Mouse (Mus musculus) heart, embryonic 15.5 days (tissue): ENCODE data around the gene Pid1. TPM values are rescaled to one million over a fixed set of nuclear protein-coding genes. Genes with fewer than 3 reads are reported as not detected.

ENCODE experiments used
- ATAC-seq: fragments of 200-750 bp; cut with Nextera tagmentation; replicated peaks from 2 replicates; pipeline ENCODE4 v1.8.0; 2017; ENCODE audit warnings: low read depth, moderate TSS enrichment; ENCODE audit not compliant: insufficient number of reproducible peaks, insufficient read depth, low FRiP score
- H3K27ac ChIP-seq: fragments of 300-500 bp; sonication (generic); 2 replicates; pipeline ENCODE4 v1.5.1; 2015; ENCODE audit warnings: mild to moderate bottlenecking, inconsistent platforms
- H3K27me3 ChIP-seq: fragments of 300-500 bp; sonication (generic); 2 replicates; pipeline ENCODE4 v1.6.1; 2015; ENCODE audit warnings: inconsistent platforms
- H3K36me3 ChIP-seq: fragments of 300-500 bp; sonication (generic); 2 replicates; pipeline ENCODE4 v1.6.1; 2015; ENCODE audit warnings: mild to moderate bottlenecking, inconsistent platforms
- H3K4me1 ChIP-seq: fragments of 300-500 bp; sonication (generic); replicated peaks from 2 replicates; pipeline ENCODE4 v1.6.1; 2015; ENCODE audit warnings: inconsistent platforms
- H3K4me2 ChIP-seq: fragments of 300-500 bp; sonication (generic); 2 replicates; pipeline ENCODE4 v1.6.1; 2015; ENCODE audit warnings: inconsistent platforms, mild to moderate bottlenecking, moderate library complexity
- H3K4me3 ChIP-seq: fragments of 300-500 bp; sonication (generic); 2 replicates; pipeline ENCODE4 v1.5.1; 2015; ENCODE audit warnings: mild to moderate bottlenecking, inconsistent platforms
- H3K9ac ChIP-seq: fragments of 300-500 bp; sonication (generic); 2 replicates; pipeline ENCODE4 v1.6.1; 2015; ENCODE audit warnings: mild to moderate bottlenecking, inconsistent platforms
- H3K9me3 ChIP-seq: fragments of 300-500 bp; sonication (generic); replicated peaks from 2 replicates; pipeline ENCODE4 v1.6.1; 2016; ENCODE audit warnings: inconsistent platforms
- WGBS: fragments of 180-500 bp; shearing (Covaris S2); methylation state at CpG from one replicate; pipeline ENCODE4 v1.1.7; 2015; ENCODE audit warnings: mixed read lengths; 5-methylcytosine and 5-hydroxymethylcytosine counted together
- polyA plus RNA-seq: library from polyadenylated mRNA; unstranded; fragments of >200 nt; fragmentation: Nextera tagmentation; extraction: Ambion mirVana; gene quantifications from 2 replicates; pipeline ENCODE4 v1.2.1, GENCODE M21; 2015

Pid1 gene
- polyA plus RNA-seq = 9.9 and 11.3 TPM in 2 replicates

- WGBS = 86% methylated on average over 8 of the region's 8 CpGs
- Histone ChIP-seq H3K4me1 (no peaks in the 10 kb centered on the region), H3K4me3 (no peak within 1 kb of the TSS)
Measured at GRCm38 (mm10) chr1:84363967-84364366, at the start of gene Pid1. Gene Pid1 (minus strand): TSS chr1:84364180.

GRCm38 (mm10) chr1:84409514-84409913 lies 45.5 kb upstream of the Pid1 start:
- WGBS = 74% methylated on average over 2 of the region's 2 CpGs
- Histone ChIP-seq H3K4me2 (no peak overlapping the region), H3K9me3 (no peaks in the 10 kb centered on the region)

More at GRCm38 (mm10) chr1:84363967-84364366, at the start of gene Pid1:
- no peaks in the 10 kb centered on the region for H3K36me3 ChIP-seq
- ATAC-seq = no peak
- no peak within 1 kb of the TSS for H3K9ac ChIP-seq
- no peak within 1 kb of the TSS for H3K27ac ChIP-seq
- no peaks in the 10 kb centered on the region for H3K27me3 ChIP-seq
- H3K9me3 ChIP-seq = no peaks in the 10 kb centered on the region
- no peak within 1 kb of the TSS for H3K4me2 ChIP-seq

GRCm38 (mm10) chr1:84408873-84409272 lies 44.9 kb upstream of the Pid1 start:
- Histone ChIP-seq H3K4me1 (peaks cover 9% of the 10 kb centered on the region), H3K4me2 (no peak overlapping the region), H3K36me3 (no peaks in the 10 kb centered on the region), H3K9ac (no peak overlapping the region), H3K27ac (no peak overlapping the region), H3K9me3 (no peaks in the 10 kb centered on the region), H3K27me3 (no peaks in the 10 kb centered on the region), H3K4me3 (no peak overlapping the region)
- WGBS = 82% methylated on average over 2 of the region's 2 CpGs
- ATAC-seq = no peak

More at GRCm38 (mm10) chr1:84409514-84409913, 45.5 kb upstream of the Pid1 start:
- no peaks in the 10 kb centered on the region for H3K27me3 ChIP-seq
- H3K4me1 ChIP-seq = peaks cover 7% of the 10 kb centered on the region
- no peak overlapping the region for H3K9ac ChIP-seq
- H3K36me3 ChIP-seq = no peaks in the 10 kb centered on the region
- H3K4me3 ChIP-seq = no peak overlapping the region
- no peak overlapping the region for H3K27ac ChIP-seq
- ATAC-seq = no peak

- H3K9me3 ChIP-seq = no peaks in the 10 kb centered on the region
- no peak for ATAC-seq
- no peaks in the 10 kb centered on the region for H3K27me3 ChIP-seq
- no peak overlapping the region for H3K4me3 ChIP-seq
- WGBS = 62% methylated on average over 4 of the region's 4 CpGs
- H3K36me3 ChIP-seq = no peaks in the 10 kb centered on the region
- H3K4me1 ChIP-seq = peaks cover 9% of the 10 kb centered on the region
- H3K9ac ChIP-seq = no peak overlapping the region
- H3K27ac ChIP-seq = no peak overlapping the region
- H3K4me2 ChIP-seq = no peak overlapping the region
Measured at GRCm38 (mm10) chr1:84406891-84407290, 42.9 kb upstream of the Pid1 start.

GRCm38 (mm10) chr1:84405551-84406290 lies 41.7 kb upstream of the Pid1 start:
- ATAC-seq = no peak
- Histone ChIP-seq H3K9ac (no peak overlapping the region), H3K4me2 (no peak overlapping the region), H3K4me3 (no peak overlapping the region), H3K27ac (no peak overlapping the region), H3K4me1 (peaks cover 9% of the 10 kb centered on the region), H3K36me3 (no peaks in the 10 kb centered on the region), H3K9me3 (no peaks in the 10 kb centered on the region), H3K27me3 (no peaks in the 10 kb centered on the region)
- 71% methylated on average over 5 of the region's 5 CpGs for WGBS

- no peak overlapping the region for H3K27ac ChIP-seq
- H3K27me3 ChIP-seq = no peaks in the 10 kb centered on the region
- 31% methylated on average over 12 of the region's 12 CpGs for WGBS
- H3K36me3 ChIP-seq = no peaks in the 10 kb centered on the region
- no peak overlapping the region for H3K9ac ChIP-seq
- no peak overlapping the region for H3K4me3 ChIP-seq
- peaks cover 9% of the 10 kb centered on the region for H3K4me1 ChIP-seq
- H3K9me3 ChIP-seq = no peaks in the 10 kb centered on the region
- ATAC-seq = peak; percentile 50
- no peak overlapping the region for H3K4me2 ChIP-seq
Measured at GRCm38 (mm10) chr1:84404880-84405279, 40.9 kb upstream of the Pid1 start.

GRCm38 (mm10) chr1:84402154-84402553 lies 38.2 kb upstream of the Pid1 start:
- Histone ChIP-seq H3K4me2 (no peak overlapping the region), H3K27me3 (no peaks in the 10 kb centered on the region), H3K4me1 (peaks cover 9% of the 10 kb centered on the region), H3K9me3 (no peaks in the 10 kb centered on the region), H3K36me3 (no peaks in the 10 kb centered on the region), H3K9ac (no peak overlapping the region), H3K27ac (no peak overlapping the region), H3K4me3 (no peak overlapping the region)
- no peak for ATAC-seq
- 52% methylated on average over 1 of the region's 1 CpGs for WGBS

- H3K9me3 ChIP-seq = no peaks in the 10 kb centered on the region
- H3K27me3 ChIP-seq = no peaks in the 10 kb centered on the region
- no peak overlapping the region for H3K9ac ChIP-seq
- H3K27ac ChIP-seq = no peak overlapping the region
- 73% methylated on average over 3 of the region's 3 CpGs for WGBS
- H3K4me3 ChIP-seq = no peak overlapping the region
- peaks cover 4% of the 10 kb centered on the region for H3K4me1 ChIP-seq
- no peaks in the 10 kb centered on the region for H3K36me3 ChIP-seq
- H3K4me2 ChIP-seq = no peak overlapping the region
- no peak for ATAC-seq
Measured at GRCm38 (mm10) chr1:84399671-84400070, 35.7 kb upstream of the Pid1 start.

GRCm38 (mm10) chr1:84399118-84399517 lies 35.1 kb upstream of the Pid1 start:
- Histone ChIP-seq H3K9ac (no peak overlapping the region), H3K4me3 (no peak overlapping the region), H3K4me2 (no peak overlapping the region), H3K27ac (no peak overlapping the region), H3K36me3 (no peaks in the 10 kb centered on the region), H3K9me3 (no peaks in the 10 kb centered on the region), H3K4me1 (no peaks in the 10 kb centered on the region), H3K27me3 (no peaks in the 10 kb centered on the region)
- ATAC-seq = no peak
- 78% methylated on average over 4 of the region's 4 CpGs for WGBS

- WGBS = 75% methylated on average over 3 of the region's 3 CpGs
- no peak overlapping the region for H3K9ac ChIP-seq
- H3K36me3 ChIP-seq = no peaks in the 10 kb centered on the region
- no peak overlapping the region for H3K27ac ChIP-seq
- no peak overlapping the region for H3K4me3 ChIP-seq
- no peaks in the 10 kb centered on the region for H3K9me3 ChIP-seq
- no peak overlapping the region for H3K4me2 ChIP-seq
- ATAC-seq = no peak
- H3K27me3 ChIP-seq = no peaks in the 10 kb centered on the region
- no peaks in the 10 kb centered on the region for H3K4me1 ChIP-seq
Measured at GRCm38 (mm10) chr1:84396787-84397186, 32.8 kb upstream of the Pid1 start.

GRCm38 (mm10) chr1:84395928-84396327 lies 31.9 kb upstream of the Pid1 start:
- Histone ChIP-seq H3K4me3 (no peak overlapping the region), H3K27ac (no peak overlapping the region), H3K9ac (no peak overlapping the region), H3K36me3 (no peaks in the 10 kb centered on the region), H3K9me3 (no peaks in the 10 kb centered on the region), H3K27me3 (no peaks in the 10 kb centered on the region), H3K4me2 (no peak overlapping the region), H3K4me1 (no peaks in the 10 kb centered on the region)
- no peak for ATAC-seq
- 75% methylated on average over 8 of the region's 8 CpGs for WGBS

- ATAC-seq = no peak
- H3K27me3 ChIP-seq = no peaks in the 10 kb centered on the region
- H3K4me3 ChIP-seq = no peak overlapping the region
- 78% methylated on average over 4 of the region's 4 CpGs for WGBS
- no peak overlapping the region for H3K9ac ChIP-seq
- H3K4me1 ChIP-seq = no peaks in the 10 kb centered on the region
- no peak overlapping the region for H3K27ac ChIP-seq
- no peak overlapping the region for H3K4me2 ChIP-seq
- no peaks in the 10 kb centered on the region for H3K9me3 ChIP-seq
- H3K36me3 ChIP-seq = no peaks in the 10 kb centered on the region
Measured at GRCm38 (mm10) chr1:84390961-84391360, 27.0 kb upstream of the Pid1 start.
